Mouse (Mus musculus): ENCODE data around the gene Inka1. TPM values are rescaled to one million over a fixed set of nuclear protein-coding genes. Genes with fewer than 3 reads are reported as not detected.
"Not testable (repeated sequence)": the region's sequence is repeated elsewhere in the genome, so short reads cannot be mapped to it uniquely, and the experiment has no call there.

Inka1 gene
- polyA plus RNA-seq (2015; fragmentation: Nextera tagmentation; extraction: Ambion mirVana): 40.9 and 44.0 TPM in 2 replicates

DNA sequence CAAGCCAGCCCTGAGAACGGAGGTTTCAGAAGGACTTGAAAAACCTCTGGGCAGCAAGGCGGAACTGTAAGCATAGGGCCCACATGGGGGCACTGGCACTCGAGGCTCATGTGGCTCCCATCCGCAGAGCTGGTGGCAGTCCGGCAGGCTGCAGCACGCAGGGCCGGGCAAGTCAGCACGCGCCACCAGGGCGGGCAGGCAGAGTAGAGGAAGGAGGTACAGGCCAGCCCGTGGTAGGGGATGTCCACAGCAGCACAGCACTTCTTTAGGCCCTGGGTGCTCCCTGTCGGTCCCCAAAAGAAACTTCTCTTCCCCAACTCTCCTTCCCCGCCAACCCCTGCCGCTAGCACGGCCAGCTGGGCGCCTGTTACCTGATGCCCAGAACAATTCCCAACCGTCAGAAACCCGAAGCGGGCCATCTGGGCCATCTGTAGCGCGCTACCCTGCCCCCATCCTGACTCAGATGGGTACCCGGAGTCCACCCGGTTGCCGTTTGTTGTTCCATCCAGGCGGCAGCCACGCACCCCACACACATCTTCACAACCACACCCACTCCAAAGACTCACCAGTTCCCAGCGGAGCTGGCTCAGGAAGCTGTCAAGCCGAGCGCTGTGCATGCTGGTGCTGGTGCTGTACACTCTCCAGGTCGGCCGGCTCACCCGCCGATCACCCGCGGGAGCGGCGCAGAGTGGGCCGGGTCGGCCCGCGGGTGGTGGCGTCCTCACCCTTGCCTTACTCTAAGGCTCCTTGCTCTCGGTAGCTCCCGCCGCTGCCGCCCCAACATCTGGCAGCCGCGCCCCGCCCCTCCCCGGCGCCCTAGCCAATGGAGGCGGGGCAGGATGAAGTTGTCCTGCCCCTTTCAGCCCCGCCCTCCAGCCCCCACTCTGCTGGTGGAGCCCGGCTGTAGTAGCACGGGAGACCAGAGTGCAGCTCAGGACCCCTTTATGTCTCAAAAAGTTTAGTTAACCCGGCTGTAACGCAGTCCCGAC, at the start of gene Inka1:
TSS of gene Inka1 (minus strand) at position 749 of the 989 bp plus-strand sequence.
- Histone ChIP-seq H3K4me1 (ENCODE audit: control insufficient read depth, insufficient read depth, low read length) (peaks cover 49% of the 10 kb centered on the region), H3K36me3 (ENCODE audit: control insufficient read depth, insufficient read depth) (no peaks in the 10 kb centered on the region), H3K27me3 (ENCODE audit: control insufficient read depth, insufficient read depth, low read length) (no peaks in the 10 kb centered on the region), H3K9ac (ENCODE audit: low read length) (peak within 1 kb of the TSS; percentile 81), H3K9me3 (replicated peaks; ENCODE audit: control insufficient read depth, low read length) (no peaks in the 10 kb centered on the region), H3K4me2 (ENCODE audit: low read depth, low read length) (peak within 1 kb of the TSS; percentile 88), H3K27ac (ENCODE audit: low read length) (peak within 1 kb of the TSS; percentile 99), H3K4me3 (ENCODE audit: low read length) (peak within 1 kb of the TSS; percentile 83)
- ATAC-seq (replicated peaks; ENCODE audit: extremely low read depth, insufficient read depth, low FRiP score): peak; percentile 63
- under 1% methylated on average over 52 of the region's 58 CpGs for WGBS

GRCm38 (mm10) chr9:108032126-108032525, 46.4 kb upstream of the Inka1 start:
- ATAC-seq (replicated peaks; ENCODE audit: extremely low read depth, insufficient read depth, low FRiP score): no peak
- no peaks in the 10 kb centered on the region for H3K27me3 ChIP-seq (ENCODE audit: control insufficient read depth, insufficient read depth, low read length)
- no peak overlapping the region for H3K27ac ChIP-seq (ENCODE audit: low read length)
- H3K9ac ChIP-seq (ENCODE audit: low read length): no peak overlapping the region
- no peak overlapping the region for H3K4me3 ChIP-seq (ENCODE audit: low read length)
- peaks cover 4% of the 10 kb centered on the region; the same call in 1 of the 2 replicates for H3K9me3 ChIP-seq (replicated peaks; ENCODE audit: control insufficient read depth, low read length)
- 89% methylated on average over 5 of the region's 5 CpGs for whole genome bisulfite sequencing
- H3K36me3 ChIP-seq (ENCODE audit: control insufficient read depth, insufficient read depth): peaks cover 29% of the 10 kb centered on the region
- no peaks in the 10 kb centered on the region for H3K4me1 ChIP-seq (ENCODE audit: control insufficient read depth, insufficient read depth, low read length)
- H3K4me2 ChIP-seq (ENCODE audit: low read depth, low read length): no peak overlapping the region

- no peak overlapping the region for H3K4me3 ChIP-seq (ENCODE audit: low read length)
- H3K4me2 ChIP-seq (ENCODE audit: low read depth, low read length): no peak overlapping the region
- H3K27me3 ChIP-seq (ENCODE audit: control insufficient read depth, insufficient read depth, low read length): no peaks in the 10 kb centered on the region
- H3K4me1 ChIP-seq (ENCODE audit: control insufficient read depth, insufficient read depth, low read length): no peaks in the 10 kb centered on the region
- no peak overlapping the region for H3K9ac ChIP-seq (ENCODE audit: low read length)
- 100% methylated on average over 3 of the region's 3 CpGs for WGBS
- peaks cover 4% of the 10 kb centered on the region; the same call in 1 of the 2 replicates for H3K9me3 ChIP-seq (replicated peaks; ENCODE audit: control insufficient read depth, low read length)
- H3K36me3 ChIP-seq (ENCODE audit: control insufficient read depth, insufficient read depth): peaks cover 40% of the 10 kb centered on the region
- H3K27ac ChIP-seq (ENCODE audit: low read length): no peak overlapping the region
- no peak for ATAC-seq (replicated peaks; ENCODE audit: extremely low read depth, insufficient read depth, low FRiP score)
These were observed 42.2 kb upstream of the Inka1 start for GRCm38 (mm10) chr9:108027867-108028266.

DNA sequence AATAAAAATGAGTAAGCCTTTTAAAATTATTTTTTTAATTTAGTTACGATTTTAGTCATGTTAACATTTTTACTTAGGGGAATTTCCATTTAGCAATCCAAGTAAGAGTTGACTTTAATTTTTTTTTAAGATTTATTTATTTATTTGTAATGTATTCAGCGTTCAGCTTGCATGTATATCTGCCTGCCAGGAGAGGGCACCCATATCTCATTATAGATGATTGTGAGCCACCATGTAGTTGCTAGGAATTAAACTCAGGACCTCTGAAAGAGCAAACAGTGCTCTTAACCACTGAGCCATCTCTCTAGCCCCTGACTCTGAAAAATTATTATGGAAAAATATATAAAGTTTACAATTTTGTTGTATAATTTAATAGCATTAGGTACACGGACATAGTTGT, 40.9 kb upstream of the Inka1 start:
- no peak overlapping the region for H3K4me3 ChIP-seq (ENCODE audit: low read length)
- no peaks in the 10 kb centered on the region for H3K27me3 ChIP-seq (ENCODE audit: control insufficient read depth, insufficient read depth, low read length)
- no peak overlapping the region for H3K9ac ChIP-seq (ENCODE audit: low read length)
- H3K9me3 ChIP-seq (replicated peaks; ENCODE audit: control insufficient read depth, low read length): peaks cover 4% of the 10 kb centered on the region; the same call in 1 of the 2 replicates
- no peak for ATAC-seq (replicated peaks; ENCODE audit: extremely low read depth, insufficient read depth, low FRiP score)
- H3K36me3 ChIP-seq (ENCODE audit: control insufficient read depth, insufficient read depth): peaks cover 31% of the 10 kb centered on the region
- 87% methylated on average over 3 of the region's 3 CpGs for WGBS
- H3K27ac ChIP-seq (ENCODE audit: low read length): no peak overlapping the region
- H3K4me1 ChIP-seq (ENCODE audit: control insufficient read depth, insufficient read depth, low read length): no peaks in the 10 kb centered on the region
- no peak overlapping the region for H3K4me2 ChIP-seq (ENCODE audit: low read depth, low read length)

DNA sequence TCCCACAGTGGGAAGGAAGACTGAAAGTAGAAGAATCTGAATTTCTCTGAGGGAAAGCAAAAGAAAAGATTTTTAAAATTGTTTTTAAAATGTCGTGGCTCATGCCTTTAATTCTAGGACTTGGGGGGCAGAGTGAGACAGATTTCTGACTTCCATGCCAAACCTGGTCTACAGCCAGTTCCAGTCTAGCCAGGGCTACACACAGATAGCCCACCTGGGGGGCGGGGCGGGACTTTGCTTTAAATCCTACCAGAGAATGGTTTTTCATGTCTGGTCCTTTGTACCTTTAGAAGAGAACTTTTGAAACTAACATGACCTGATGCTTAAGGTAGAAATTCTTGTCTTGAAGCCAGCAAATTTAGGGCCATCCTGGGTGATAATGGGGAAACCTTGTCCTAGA, 37.5 kb upstream of the Inka1 start:
- H3K9me3 ChIP-seq (replicated peaks; ENCODE audit: control insufficient read depth, low read length): peaks cover 4% of the 10 kb centered on the region; the same call in 1 of the 2 replicates
- H3K27me3 ChIP-seq (ENCODE audit: control insufficient read depth, insufficient read depth, low read length): no peaks in the 10 kb centered on the region
- 91% methylated on average over 3 of the region's 3 CpGs for WGBS
- H3K27ac ChIP-seq (ENCODE audit: low read length): no peak overlapping the region
- H3K36me3 ChIP-seq (ENCODE audit: control insufficient read depth, insufficient read depth): peaks cover 28% of the 10 kb centered on the region
- H3K4me3 ChIP-seq (ENCODE audit: low read length): no peak overlapping the region
- ATAC-seq (replicated peaks; ENCODE audit: extremely low read depth, insufficient read depth, low FRiP score): no peak
- H3K9ac ChIP-seq (ENCODE audit: low read length): no peak overlapping the region
- peaks cover 8% of the 10 kb centered on the region for H3K4me1 ChIP-seq (ENCODE audit: control insufficient read depth, insufficient read depth, low read length)
- no peak overlapping the region for H3K4me2 ChIP-seq (ENCODE audit: low read depth, low read length)

DNA sequence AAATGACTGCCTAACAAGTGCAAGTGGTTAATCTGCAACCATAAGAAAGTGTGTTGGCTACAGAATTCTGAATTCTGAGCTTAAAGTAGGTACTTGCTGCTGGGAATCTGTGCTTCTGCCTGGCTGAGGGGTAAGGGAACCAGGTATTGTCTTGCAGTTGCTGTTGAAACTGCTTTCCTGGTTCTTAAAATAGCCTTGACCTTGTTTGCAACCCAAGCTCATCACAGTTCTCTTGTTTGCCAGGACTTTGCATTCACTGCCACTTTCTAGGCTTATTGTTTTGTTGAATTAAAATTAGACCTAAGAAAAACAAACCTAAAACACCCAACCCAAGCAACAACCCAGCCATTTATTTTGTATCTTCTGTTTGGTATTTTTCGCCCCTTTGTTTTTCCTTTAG, 35.1 kb upstream of the Inka1 start:
- no peaks in the 10 kb centered on the region for H3K9me3 ChIP-seq (replicated peaks; ENCODE audit: control insufficient read depth, low read length)
- H3K27me3 ChIP-seq (ENCODE audit: control insufficient read depth, insufficient read depth, low read length): no peaks in the 10 kb centered on the region
- peaks cover 8% of the 10 kb centered on the region for H3K4me1 ChIP-seq (ENCODE audit: control insufficient read depth, insufficient read depth, low read length)
- peak overlapping the region; percentile 68 for H3K27ac ChIP-seq (ENCODE audit: low read length)
- H3K4me3 ChIP-seq (ENCODE audit: low read length): no peak overlapping the region
- ATAC-seq (replicated peaks; ENCODE audit: extremely low read depth, insufficient read depth, low FRiP score): no peak
- peak overlapping the region; percentile 18; the same call in 1 of the 2 replicates for H3K9ac ChIP-seq (ENCODE audit: low read length)
- H3K4me2 ChIP-seq (ENCODE audit: low read depth, low read length): peak overlapping the region; percentile 22; the same call in 1 of the 2 replicates
- 92% methylated on average over 1 of the region's 1 CpGs for WGBS
- H3K36me3 ChIP-seq (ENCODE audit: control insufficient read depth, insufficient read depth): peaks cover 10% of the 10 kb centered on the region; the same call in 1 of the 2 replicates

- 81% methylated on average over 3 of the region's 3 CpGs for WGBS
- no peak overlapping the region for H3K4me2 ChIP-seq (ENCODE audit: low read depth, low read length)
- no peaks in the 10 kb centered on the region for H3K9me3 ChIP-seq (replicated peaks; ENCODE audit: control insufficient read depth, low read length)
- H3K9ac ChIP-seq (ENCODE audit: low read length): no peak overlapping the region
- no peak overlapping the region for H3K27ac ChIP-seq (ENCODE audit: low read length)
- H3K4me3 ChIP-seq (ENCODE audit: low read length): no peak overlapping the region
- no peak for ATAC-seq (replicated peaks; ENCODE audit: extremely low read depth, insufficient read depth, low FRiP score)
- no peaks in the 10 kb centered on the region for H3K27me3 ChIP-seq (ENCODE audit: control insufficient read depth, insufficient read depth, low read length)
- H3K4me1 ChIP-seq (ENCODE audit: control insufficient read depth, insufficient read depth, low read length): peaks cover 10% of the 10 kb centered on the region
- no peaks in the 10 kb centered on the region; the same call in 1 of the 2 replicates for H3K36me3 ChIP-seq (ENCODE audit: control insufficient read depth, insufficient read depth)
These were observed 31.4 kb upstream of the Inka1 start for GRCm38 (mm10) chr9:108017127-108017526.

- H3K4me3 ChIP-seq (ENCODE audit: low read length); H3K27ac ChIP-seq (ENCODE audit: low read length); H3K9me3 ChIP-seq (replicated peaks; ENCODE audit: control insufficient read depth, low read length); ATAC-seq (replicated peaks; ENCODE audit: extremely low read depth, insufficient read depth, low FRiP score); H3K27me3 ChIP-seq (ENCODE audit: control insufficient read depth, insufficient read depth, low read length); H3K4me1 ChIP-seq (ENCODE audit: control insufficient read depth, insufficient read depth, low read length); H3K36me3 ChIP-seq (ENCODE audit: control insufficient read depth, insufficient read depth); H3K9ac ChIP-seq (ENCODE audit: low read length); H3K4me2 ChIP-seq (ENCODE audit: low read depth, low read length): not testable (repeated sequence)
- 91% methylated on average over 2 of the region's 2 CpGs for WGBS
These were observed 27.9 kb upstream of the Inka1 start for GRCm38 (mm10) chr9:108013577-108013976.

- Histone ChIP-seq H3K36me3 (ENCODE audit: control insufficient read depth, insufficient read depth) (no peaks in the 10 kb centered on the region; the same call in 1 of the 2 replicates), H3K27me3 (ENCODE audit: control insufficient read depth, insufficient read depth, low read length) (no peaks in the 10 kb centered on the region), H3K4me1 (ENCODE audit: control insufficient read depth, insufficient read depth, low read length) (peaks cover 8% of the 10 kb centered on the region), H3K4me3 (ENCODE audit: low read length) (no peak overlapping the region), H3K4me2 (ENCODE audit: low read depth, low read length) (no peak overlapping the region), H3K9ac (ENCODE audit: low read length) (no peak overlapping the region), H3K27ac (ENCODE audit: low read length) (no peak overlapping the region), H3K9me3 (replicated peaks; ENCODE audit: control insufficient read depth, low read length) (no peaks in the 10 kb centered on the region)
- ATAC-seq (replicated peaks; ENCODE audit: extremely low read depth, insufficient read depth, low FRiP score): no peak
These were observed 24.7 kb upstream of the Inka1 start for GRCm38 (mm10) chr9:108010385-108010784.

All from heart, embryonic 16.5 days (tissue).